Mouse (Mus musculus) monocyte, adult 2 months (primary cell): ENCODE data around the gene Icosl.
A peak's percentile ranks its signal among the peaks of the same experiment; 100 is the strongest.
"Not testable (repeated sequence)": the region's sequence is repeated elsewhere in the genome, so short reads cannot be mapped to it uniquely, and the experiment has no call there.

ENCODE experiments used
- DNase-seq, 2 experiments: peaks; one replicate each; pipeline ENCODE4 v3.0.0; 2022; ENCODE audit warnings: low spot score in 2 of 2, low read depth in 1 of 2

Gene Icosl

DNA sequence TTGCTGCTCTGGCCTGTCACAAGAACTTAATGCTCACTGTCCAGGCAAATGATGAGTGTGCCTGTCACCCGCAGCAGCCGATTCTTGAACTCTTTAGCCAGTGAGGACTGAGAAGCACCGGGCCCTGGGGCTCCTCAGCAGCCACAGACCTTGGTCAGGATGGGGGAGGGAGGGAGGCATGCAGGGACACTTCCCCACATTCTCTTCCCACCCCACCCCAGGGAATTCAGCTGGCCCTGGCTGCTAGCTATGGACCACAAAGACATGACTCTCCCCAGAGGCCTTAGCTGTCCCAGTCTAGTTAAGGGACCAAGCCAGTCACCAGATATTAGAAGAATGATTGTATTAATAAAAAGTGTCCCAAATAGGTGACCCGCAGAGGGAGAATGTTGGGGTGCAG, 5.0 kb downstream of the Icosl start:
- DNase-seq, result no peak

DNA sequence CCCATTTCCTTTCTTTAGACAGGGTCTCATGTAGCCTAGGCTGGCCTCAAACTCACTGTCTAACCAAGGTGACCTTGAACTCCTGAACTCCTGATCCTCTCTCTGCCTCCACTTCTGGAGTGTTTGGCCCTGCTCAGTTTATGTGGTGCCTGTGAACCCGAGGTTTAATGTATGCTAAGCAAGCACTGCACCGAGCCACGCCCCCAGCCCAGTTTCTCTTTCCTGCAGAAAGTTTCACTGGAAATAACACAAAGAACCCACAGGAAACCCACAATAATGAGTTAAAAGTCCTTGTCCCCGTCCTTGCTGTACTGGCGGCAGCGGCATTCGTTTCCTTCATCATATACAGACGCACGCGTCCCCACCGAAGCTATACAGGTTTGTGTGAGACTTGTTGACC, 5.9 kb downstream of the Icosl start:
- no peak for DNase-seq

DNA sequence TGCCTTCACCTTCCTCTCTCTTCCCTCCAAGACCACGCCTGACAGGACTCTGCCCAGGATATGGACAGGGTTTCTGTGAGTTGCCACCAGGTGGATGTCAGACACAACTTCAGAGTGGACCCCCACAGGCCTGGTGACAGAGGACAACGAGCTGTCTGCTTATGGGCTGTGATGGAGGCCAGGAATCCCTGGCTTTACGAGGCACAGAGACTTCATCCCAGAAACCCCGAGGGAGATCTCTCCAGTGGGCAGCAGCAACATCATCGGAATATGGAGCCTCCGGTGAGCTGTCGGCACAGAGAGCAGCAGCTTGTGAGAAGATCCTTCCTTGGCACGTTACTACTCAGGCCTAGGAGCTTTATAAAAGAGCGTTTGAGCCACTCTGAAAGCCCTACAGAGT, 8.8 kb downstream of the Icosl start:
- no peak for DNase-seq

DNA sequence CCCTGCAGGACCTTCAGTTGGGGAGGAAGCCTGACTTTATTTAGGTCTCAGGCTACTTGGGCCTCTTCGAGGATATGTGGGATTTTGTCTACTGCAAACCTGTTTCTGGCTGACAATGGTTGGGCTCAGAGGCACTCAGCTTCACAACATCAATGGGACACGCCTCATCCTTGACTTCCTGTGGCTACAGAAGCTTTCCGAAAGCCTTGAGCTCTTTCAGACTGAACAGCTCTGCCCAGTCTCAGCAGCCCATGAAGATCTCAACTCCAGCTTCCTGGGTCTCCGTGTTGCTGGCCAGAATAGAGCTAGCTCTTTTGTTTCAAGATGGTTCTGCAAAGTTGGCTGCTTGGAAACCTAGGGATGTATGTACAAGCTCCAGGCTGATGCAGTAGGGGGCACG, 9.2 kb downstream of the Icosl start:
- DNase-seq, result no peak

DNA sequence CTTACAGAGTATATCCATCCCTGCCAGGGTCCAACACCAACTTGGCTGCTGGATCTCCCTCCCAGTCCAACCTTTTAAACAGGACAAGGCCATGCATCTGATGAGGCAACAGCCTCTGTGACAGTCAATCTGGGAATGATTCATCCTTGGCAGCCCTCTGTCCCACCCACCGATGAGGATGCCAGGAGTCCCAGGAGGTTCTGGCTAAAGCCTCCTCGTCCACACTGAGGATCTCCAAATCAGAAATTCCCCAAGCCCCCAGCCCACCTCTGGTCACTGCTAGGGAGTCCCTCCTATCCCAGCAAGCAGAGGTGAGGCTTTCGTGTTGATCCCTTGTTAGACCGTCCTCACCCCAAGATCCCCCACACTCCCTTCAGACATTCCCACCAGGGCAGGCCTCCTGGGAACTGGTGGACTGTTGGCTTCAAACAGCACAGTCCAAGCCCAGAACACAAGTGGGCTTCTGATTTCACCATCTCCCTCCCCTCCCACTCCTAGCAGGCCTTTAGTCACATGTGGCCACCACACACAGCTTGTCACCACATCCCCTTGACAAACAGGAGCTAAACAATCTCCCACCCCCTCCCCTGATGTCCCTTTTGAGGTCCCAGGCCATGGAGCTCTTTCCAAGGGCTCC, 11.0 kb downstream of the Icosl start:
- DNase-seq, result no peak

DNA sequence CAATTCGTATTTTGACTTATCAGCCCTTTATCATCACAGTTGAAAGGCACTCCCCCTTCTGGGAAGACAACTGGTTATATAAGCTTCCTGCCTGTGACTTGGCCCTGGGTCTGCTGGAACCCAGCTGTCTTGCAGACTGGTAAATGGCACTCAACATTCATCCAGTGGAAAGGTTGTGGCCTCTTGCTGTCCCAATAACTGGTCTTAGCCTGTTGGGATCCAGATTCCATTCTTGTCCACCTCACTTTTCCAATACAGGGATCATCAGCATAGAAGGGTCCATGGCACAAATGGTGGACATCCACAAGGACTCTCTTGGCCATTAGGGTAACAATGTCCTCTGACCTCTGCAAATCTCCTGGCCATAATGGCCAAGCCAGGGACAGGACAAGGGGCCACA, 15.0 kb downstream of the Icosl start:
- DNase-seq, result no peak

DNA sequence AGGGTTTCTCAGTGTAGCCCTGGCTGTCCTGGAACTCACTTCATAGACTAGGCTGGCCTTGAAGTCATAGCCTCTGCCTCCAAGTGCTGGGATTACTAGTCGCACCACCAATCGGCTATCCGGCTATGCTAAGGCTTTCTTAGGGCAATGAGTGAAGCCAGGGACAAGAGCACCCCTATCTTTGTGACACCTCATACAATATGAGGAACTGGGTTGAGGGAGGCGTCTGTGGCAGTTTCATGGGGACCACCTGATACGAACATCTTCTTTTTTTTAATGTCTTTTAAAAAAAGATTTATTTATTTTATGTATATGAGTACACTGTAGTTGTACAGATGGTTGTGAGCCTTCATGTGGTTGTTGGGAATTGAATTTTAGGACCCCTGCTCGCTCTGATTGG, 16.6 kb downstream of the Icosl start:
- no peak for DNase-seq

DNA sequence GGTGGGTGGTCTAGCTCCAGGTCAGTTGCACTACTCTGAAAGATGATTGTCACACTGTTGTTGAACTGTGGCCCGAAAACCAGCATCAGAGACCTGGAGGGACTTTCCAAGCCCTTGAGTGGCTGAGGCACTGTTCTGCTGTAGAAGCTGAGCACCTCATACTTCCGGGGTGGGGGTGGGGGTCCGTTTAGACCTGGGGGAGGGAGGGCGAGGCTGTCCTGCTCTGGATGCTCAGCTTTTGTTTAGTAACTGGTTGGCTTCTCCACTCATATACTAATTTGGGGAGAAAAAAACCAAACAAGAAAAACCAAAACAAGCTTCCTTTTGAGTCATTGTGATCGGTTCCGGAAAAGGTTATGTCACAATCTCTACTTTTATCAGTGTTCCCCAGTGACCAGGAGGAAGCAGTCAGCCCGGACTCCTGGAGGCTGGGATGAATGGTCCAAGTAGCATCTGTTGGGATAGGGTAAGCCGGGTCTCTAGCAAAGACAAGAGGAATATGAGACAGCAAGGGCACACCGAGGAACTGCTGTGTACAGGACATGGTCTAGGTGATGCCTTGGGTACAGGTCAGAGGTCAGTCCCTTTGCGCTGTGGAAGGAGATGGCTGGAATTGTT, 17.5 kb downstream of the Icosl start:
- peak; percentile 50 to 58 for DNase-seq

DNA sequence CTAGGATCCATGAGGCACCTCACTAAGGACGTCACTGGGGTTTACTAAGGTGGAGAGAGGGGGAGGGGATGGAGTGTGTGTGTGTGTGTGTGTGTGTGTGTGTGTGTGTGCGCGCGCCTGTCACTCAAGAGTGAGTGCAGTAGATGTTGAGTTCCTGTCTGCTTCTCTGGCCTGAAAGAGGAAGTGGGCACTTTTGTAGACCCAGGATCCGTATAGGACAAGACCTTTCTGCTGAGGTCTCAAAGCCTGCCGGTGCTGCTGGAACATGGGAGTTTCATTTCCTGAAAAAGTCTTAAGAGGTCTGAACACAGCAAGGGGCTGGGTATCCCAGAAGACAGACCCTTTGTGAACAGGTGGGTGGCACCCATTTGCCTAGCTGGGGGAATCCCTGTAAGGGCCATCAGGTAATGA, 18.0 kb downstream of the Icosl start:
- peak; percentile 63 to 68 for DNase-seq

DNA sequence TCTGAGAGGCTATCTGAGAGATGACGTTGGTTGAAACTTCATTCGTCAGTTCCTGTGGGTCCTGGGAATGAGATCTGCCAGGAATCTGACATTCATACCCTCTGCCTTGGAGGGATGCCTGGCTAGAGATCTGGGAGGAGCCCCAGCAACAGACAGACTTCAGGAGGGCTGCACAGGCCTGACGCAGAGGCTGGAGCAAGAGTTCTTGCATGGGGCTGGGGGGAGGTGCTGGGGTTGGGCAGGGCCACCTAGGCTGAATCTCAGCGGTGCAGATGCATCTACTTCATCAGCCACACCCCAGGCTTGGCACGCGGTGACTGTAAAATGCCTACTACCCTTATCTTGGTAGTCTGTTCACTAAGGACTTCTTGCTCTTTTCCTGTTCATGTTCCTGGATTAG, 21.1 kb downstream of the Icosl start:
- no peak for DNase-seq

DNA sequence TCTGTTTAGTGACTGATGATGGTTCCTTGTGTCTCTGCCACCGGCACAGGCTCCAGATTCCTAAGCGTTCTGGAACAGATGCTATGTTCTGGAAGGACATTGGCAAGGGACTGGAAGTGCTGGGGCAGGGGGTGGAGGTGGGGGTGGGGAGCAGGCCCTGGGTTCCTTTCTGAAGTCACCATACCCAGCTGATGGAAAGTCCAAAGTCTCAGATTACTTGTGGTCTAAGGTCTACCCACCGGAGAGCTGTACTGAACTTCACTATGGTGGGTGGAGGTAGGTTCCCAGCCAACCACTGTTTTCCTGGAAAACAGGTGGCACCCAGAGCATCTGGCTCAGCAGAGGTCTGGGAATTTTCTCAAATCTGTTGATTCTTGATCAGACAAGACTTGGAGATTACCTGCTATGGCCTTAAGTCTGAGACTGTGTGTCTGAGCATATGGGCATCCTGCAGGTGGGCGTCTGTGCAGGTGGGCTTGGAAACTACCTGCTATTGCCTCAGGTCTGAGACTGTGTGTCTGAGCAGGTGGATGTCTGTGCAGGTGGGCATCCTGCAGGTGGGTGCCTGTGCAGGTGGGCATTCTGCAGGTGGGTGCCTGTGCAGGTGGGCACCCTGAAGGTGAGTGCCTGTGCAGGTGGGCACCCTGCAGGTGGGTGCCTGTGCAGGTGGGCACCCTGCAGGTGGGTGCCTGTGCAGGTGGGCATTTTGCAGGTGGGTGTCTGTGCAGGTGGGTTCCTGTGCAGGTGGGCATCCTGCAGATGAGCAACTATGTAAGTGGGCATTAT, 21.8 kb downstream of the Icosl start:
- no peak for DNase-seq

DNA sequence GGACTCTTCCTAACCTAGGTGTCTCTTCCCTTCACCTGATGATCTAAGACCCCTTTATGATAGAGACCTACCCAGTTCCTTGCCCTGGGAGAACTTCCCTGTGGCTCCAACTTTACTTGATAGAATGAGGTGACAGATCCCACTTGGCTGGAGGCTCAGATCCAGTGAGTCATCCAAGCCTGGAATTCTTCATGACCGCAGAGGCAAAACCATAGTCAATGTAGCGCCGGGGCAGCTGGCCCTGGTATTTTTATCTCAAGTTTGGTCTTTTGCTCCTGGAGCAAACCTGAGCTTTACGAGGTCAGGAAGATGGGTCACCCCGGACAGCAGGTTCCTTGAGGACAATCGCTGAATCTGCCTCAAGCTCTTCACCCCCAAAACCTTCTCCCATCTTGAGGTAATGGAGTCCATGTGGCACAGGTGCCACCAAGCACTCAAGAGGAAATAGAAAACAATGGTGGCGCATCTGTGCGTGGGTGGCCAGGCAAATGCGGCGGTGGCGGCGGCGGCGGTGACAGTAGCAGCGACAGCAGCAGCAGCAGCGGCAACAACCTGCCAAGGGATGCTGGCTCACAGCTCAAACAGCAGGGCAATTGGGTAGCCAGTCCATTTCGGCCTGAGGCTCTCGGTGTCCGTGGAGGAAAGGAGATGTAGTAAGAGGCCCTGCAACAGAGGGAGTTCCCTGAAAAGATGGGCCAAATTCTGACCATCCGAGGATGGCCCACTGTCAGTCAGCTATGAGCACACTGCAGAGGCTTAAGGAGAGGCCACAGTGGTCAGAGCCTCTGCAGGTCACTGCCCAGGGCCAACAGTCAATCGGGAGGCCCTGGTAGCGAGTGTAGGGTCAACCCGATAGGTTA, 23.0 kb downstream of the Icosl start:
- DNase-seq, result no peak

DNA sequence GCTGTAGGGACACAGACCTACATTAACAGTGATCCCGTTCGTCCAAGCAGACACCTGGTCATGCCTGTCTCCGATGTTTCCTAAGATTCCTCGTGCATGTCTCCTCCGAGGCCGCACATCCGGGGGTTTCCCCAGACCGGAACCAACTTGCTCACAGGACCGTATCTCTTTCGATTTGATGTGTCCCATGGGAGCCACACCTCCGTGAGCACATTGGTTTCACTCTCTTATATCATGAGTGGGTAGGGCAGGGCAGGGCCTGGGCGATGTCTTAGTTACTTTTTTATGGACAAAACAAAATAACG, 23.6 kb downstream of the Icosl start:
- no peak for DNase-seq

DNA sequence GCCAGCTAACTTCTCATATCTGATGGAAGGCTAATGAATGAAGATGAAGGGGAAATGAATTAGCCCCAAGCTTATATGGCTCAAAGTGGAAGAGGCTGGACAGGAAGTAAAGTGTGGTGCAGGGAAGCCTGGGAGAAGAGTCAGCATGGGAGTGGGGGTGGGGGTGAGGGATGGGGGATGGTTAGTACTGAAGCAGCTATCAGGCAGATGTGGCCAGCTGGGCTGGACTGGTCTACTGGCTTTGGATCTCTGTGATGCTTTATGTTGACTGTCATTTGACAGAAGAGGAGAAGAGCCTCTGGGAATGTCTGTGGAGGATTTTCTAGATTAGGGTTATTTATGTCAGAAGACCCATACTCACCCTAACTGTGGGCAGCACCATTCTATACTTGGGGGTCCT, 26.1 kb downstream of the Icosl start:
- DNase-seq, result no peak

DNA sequence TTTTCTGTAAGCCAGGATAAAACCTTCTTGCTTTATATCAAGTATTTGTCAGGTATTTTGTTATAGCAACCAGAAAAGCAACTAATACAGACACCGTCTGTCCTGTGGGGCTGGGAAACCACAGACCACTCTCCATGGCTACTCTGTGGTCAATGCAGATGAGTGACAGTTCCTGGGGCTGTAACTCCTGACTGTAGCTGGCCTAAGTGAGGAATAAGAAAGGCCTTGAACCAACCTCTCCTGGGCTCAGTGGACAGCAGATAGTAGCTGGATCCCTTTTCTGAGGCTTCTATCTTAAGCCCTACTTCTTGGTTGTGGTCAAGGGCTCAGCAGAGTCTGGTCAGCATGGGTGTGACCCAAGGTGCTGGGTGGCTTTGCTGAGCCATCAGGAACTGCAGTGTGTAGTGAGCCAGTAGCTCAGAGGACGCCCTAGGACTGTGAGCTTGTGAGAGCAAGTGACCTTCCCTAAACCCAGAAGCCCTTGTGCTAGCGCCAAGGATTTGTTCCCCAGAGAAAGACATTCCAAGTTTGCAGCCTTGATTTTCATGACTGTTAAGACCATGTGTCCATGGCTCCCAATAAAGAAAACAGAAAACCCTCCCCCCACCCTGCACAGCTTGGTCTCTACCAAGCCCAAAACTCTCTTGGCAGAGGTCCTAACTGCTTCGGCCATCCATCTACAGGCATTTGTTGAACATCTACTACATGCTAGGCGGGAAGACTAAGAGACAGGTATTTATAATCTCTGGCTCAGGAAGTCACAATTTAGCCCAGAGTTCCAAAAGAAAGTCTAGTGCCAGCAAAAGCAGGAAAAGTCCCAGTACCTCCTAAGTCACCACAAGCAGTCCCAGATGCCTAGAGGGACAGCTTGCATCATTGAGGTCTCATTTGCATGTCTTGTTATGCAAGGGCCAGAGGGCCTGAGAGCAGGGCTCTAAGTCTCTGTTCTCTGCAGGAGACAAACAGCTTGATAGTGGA, 27.1 kb downstream of the Icosl start:
- peak; percentile 27 to 45 for DNase-seq

DNA sequence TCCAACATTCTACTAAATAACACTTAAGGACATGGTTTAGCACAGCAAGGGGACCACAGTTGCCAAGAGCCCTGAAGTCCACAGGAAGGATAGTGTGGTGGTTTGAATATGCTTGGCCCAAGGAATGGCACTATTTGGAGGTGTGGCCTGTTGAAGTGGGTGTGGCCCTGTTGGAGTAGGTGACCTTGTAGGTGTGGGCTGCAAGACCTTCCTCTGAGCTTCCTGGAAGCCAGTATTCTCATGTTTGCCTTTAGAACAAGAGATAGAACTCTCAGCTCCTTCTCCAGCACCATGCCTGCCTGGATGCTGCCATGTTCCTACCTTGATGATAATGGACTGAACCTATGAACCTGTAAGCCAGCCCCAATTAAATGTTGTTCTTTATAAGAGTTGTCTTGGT, 30.8 kb downstream of the Icosl start:
- DNase-seq, result not testable (repeated sequence)

DNA sequence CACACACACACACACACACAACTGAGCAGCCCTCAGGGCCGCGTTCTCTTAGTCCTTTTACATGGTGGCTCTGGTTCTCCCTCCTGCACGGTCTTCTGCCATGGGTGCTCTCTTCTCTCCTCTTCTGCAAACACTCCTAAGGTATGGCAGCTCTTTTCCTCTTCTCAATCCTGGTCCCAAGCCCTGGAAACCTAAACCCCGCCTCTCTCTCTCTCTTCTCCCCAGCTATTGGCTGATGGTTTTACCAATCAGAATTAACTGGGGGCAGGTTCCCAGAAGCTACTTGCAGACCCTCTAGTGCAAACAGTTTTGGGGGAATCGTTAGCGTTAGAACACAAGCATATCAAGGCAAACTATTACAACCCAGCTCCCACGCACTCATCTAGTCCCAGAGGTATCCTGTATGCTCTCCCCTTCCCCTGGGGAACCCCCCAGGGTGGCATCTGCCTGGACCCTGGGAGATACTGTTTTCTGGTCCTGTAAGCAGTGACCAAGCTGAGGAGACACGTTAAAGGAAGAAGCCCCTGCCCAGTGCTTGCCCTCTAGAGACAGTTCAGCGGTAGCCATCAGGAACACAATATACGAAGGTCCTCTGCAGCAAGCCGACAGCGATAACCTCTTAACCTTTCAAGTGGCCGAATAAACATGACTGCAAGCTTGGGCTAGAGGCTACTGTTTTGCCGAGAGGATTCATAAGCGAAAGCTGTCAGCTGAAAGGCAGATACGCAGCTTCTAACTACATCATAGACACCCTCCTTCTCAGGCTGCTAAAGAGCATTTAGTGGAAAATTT, 32.1 kb downstream of the Icosl start:
- DNase-seq, result no peak

DNA sequence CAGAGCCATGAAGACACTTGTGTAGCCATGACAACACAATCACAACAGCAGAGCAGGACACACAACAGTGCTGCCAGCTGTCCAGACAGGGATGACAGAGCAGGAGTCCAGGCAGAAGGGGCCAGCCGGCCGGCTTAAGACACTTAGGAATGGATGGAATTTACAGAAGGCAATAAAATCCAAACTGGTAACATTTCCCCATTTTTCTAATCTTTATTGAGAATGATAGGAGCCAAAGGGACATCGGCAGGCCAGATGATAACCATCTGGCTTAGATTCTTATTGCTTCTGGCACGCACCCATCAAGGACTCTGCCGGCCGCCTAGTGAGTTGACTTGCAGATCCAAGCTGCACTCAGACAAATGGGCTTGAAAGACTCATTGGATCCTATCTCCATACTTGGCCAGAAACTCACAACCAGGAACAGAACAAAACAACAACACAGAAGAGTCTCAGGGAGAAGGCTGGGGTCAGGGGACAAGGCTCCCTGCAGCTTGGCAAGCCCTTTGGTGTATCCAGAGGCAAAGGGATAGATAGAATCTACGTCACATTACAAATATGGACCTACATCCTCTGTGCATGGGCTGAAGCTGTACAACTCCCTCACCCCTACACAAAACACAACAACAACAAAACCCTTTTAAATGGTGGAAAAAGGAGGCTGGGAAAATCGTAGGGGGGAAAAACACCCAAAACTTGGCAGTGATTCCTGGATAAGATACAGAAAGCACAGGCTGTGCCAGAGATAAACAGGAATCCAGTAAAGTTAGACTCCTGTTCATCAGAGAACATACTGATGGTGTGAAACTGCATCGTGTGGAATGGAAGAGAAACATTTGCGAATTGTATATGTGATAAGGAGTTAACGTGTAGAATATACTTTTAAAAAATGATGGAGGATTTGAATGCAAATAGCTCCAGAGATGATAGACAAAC, 35.7 kb downstream of the Icosl start:
- no peak for DNase-seq

DNA sequence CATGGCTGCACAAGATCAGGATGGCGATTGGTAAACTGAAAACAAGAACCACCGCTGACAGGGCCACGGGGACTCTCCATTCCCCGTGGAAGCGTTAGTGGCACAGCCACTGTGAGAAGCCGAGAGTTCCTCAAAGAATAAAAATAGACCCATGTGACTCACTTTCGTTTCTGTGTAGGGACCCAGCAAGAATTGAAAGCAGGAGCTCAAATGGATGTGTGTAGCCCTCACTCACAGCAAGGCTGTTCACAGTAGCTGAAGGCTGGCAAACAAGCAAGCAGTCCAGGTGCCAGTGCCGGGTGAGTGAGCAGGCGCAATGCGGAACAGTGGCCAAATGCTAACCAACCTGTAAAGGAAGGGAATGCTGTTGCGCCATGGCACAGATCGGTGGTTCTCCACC, 36.4 kb downstream of the Icosl start:
- peak; percentile 33 to 39 for DNase-seq
